Mouse (Mus musculus): ENCODE data around the gene Dennd1a.

- no peak for TF ChIP-seq CTCF (IDR thresholded peaks at IDR 0.05; ENCODE audit: low read depth, low read length)
- TF ChIP-seq EP300 (IDR thresholded peaks at IDR 0.05; ENCODE audit: insufficient read depth, low read depth, low read length): no peak
- no peak for TF ChIP-seq POLR2A (IDR thresholded peaks at IDR 0.05; ENCODE audit: insufficient read depth, low read length)
Measured at GRCm38 (mm10) chr2:38286433-38286732, 807 bp downstream of the Dennd1a start.

All from ES-Bruce4 (cell line).